Mouse (Mus musculus): ENCODE measurements around the gene Prop1. TPM values are rescaled to one million over a fixed set of nuclear protein-coding genes. Genes with fewer than 3 reads are reported as not detected.

The Prop1 gene
- polyA plus RNA-seq, 1 experiment = not detected

GRCm38 (mm10) chr11:50931021-50931420 lies 22.5 kb downstream of the Prop1 start:
- DNase-seq = no peak
- H3K4me1 ChIP-seq (replicated peaks; ENCODE audit: control insufficient read depth, insufficient read depth, low read length) = peaks cover 10% of the 10 kb centered on the region; the same call in 1 of the 2 replicates
- H3K27me3 ChIP-seq (ENCODE audit: control insufficient read depth, insufficient read depth, low read length) = peaks cover 8% of the 10 kb centered on the region; the same call in 1 of the 2 replicates
- no peak overlapping the region for H3K27ac ChIP-seq (ENCODE audit: control insufficient read depth, insufficient read depth, low read length)
- WGBS = 5% methylated on average over 16 of the region's 16 CpGs
- TF ChIP-seq CTCF (IDR thresholded peaks at IDR 0.05; ENCODE audit: borderline replicate concordance, control insufficient read depth, extremely low read depth, insufficient read depth, low read length, poor library complexity) = no peak
- TF ChIP-seq POLR2A (IDR thresholded peaks at IDR 0.05; ENCODE audit: control insufficient read depth, extremely low read depth, insufficient read depth, low read length, poor library complexity) = no peak
- peak overlapping the region; percentile 40 for H3K4me3 ChIP-seq (ENCODE audit: control insufficient read depth, insufficient read depth, low read length)
- no peaks in the 10 kb centered on the region for H3K36me3 ChIP-seq (ENCODE audit: control insufficient read depth, insufficient read depth, low read length)

GRCm38 (mm10) chr11:50930469-50931014 lies 23.0 kb downstream of the Prop1 start:
- Histone ChIP-seq H3K27me3 (ENCODE audit: control insufficient read depth, insufficient read depth, low read length) (peaks cover 8% of the 10 kb centered on the region; the same call in 1 of the 2 replicates), H3K36me3 (ENCODE audit: control insufficient read depth, insufficient read depth, low read length) (no peaks in the 10 kb centered on the region), H3K4me3 (ENCODE audit: control insufficient read depth, insufficient read depth, low read length) (peak overlapping the region; percentile 40; the same call in 1 of the 2 replicates), H3K27ac (ENCODE audit: control insufficient read depth, insufficient read depth, low read length) (no peak overlapping the region), H3K4me1 (replicated peaks; ENCODE audit: control insufficient read depth, insufficient read depth, low read length) (peaks cover 10% of the 10 kb centered on the region; the same call in 1 of the 2 replicates)
- 22% methylated on average over 14 of the region's 14 CpGs for WGBS
- no peak for TF ChIP-seq POLR2A (IDR thresholded peaks at IDR 0.05; ENCODE audit: control insufficient read depth, extremely low read depth, insufficient read depth, low read length, poor library complexity)
- no peak for TF ChIP-seq CTCF (IDR thresholded peaks at IDR 0.05; ENCODE audit: borderline replicate concordance, control insufficient read depth, extremely low read depth, insufficient read depth, low read length, poor library complexity)
- DNase-seq = no peak

- no peaks in the 10 kb centered on the region for H3K27me3 ChIP-seq (ENCODE audit: control insufficient read depth, insufficient read depth, low read length)
- WGBS = under 1% methylated on average over 47 of the region's 47 CpGs
- no peaks in the 10 kb centered on the region for H3K36me3 ChIP-seq (ENCODE audit: control insufficient read depth, insufficient read depth, low read length)
- H3K4me3 ChIP-seq (ENCODE audit: control insufficient read depth, insufficient read depth, low read length) = peak within 1 kb of the TSS; percentile 94
- TF ChIP-seq CTCF (IDR thresholded peaks at IDR 0.05; ENCODE audit: borderline replicate concordance, control insufficient read depth, extremely low read depth, insufficient read depth, low read length, poor library complexity) = peak; percentile 45; the same call in 1 of the 2 replicates
- TF ChIP-seq POLR2A (IDR thresholded peaks at IDR 0.05; ENCODE audit: control insufficient read depth, extremely low read depth, insufficient read depth, low read length, poor library complexity) = no peak
- H3K27ac ChIP-seq (ENCODE audit: control insufficient read depth, insufficient read depth, low read length) = no peak within 1 kb of the TSS
- H3K4me1 ChIP-seq (replicated peaks; ENCODE audit: control insufficient read depth, insufficient read depth, low read length) = no peaks in the 10 kb centered on the region; the same call in 1 of the 2 replicates
- peak; percentile 88 for DNase-seq
These were observed 37.8 kb downstream of the Prop1 start, which contains the start of gene Zfp2 for GRCm38 (mm10) chr11:50915671-50916320. Gene Zfp2, minus strand, starts transcription at chr11:50916165.

- no peak for TF ChIP-seq CTCF (IDR thresholded peaks at IDR 0.05; ENCODE audit: borderline replicate concordance, control insufficient read depth, extremely low read depth, insufficient read depth, low read length, poor library complexity)
- TF ChIP-seq POLR2A (IDR thresholded peaks at IDR 0.05; ENCODE audit: control insufficient read depth, extremely low read depth, insufficient read depth, low read length, poor library complexity) = no peak
- Histone ChIP-seq H3K4me1 (replicated peaks; ENCODE audit: control insufficient read depth, insufficient read depth, low read length) (no peaks in the 10 kb centered on the region; the same call in 1 of the 2 replicates), H3K27me3 (ENCODE audit: control insufficient read depth, insufficient read depth, low read length) (no peaks in the 10 kb centered on the region), H3K4me3 (ENCODE audit: control insufficient read depth, insufficient read depth, low read length) (no peak overlapping the region), H3K27ac (ENCODE audit: control insufficient read depth, insufficient read depth, low read length) (no peak overlapping the region), H3K36me3 (ENCODE audit: control insufficient read depth, insufficient read depth, low read length) (no peaks in the 10 kb centered on the region)
- 95% methylated on average over 3 of the region's 3 CpGs for WGBS
- no peak for DNase-seq
These were observed 39.1 kb downstream of the Prop1 start for GRCm38 (mm10) chr11:50914461-50914860.

- 91% methylated on average over 1 of the region's 1 CpGs for WGBS
- no peaks in the 10 kb centered on the region for H3K27me3 ChIP-seq (ENCODE audit: control insufficient read depth, insufficient read depth, low read length)
- no peaks in the 10 kb centered on the region for H3K36me3 ChIP-seq (ENCODE audit: control insufficient read depth, insufficient read depth, low read length)
- TF ChIP-seq CTCF (IDR thresholded peaks at IDR 0.05; ENCODE audit: borderline replicate concordance, control insufficient read depth, extremely low read depth, insufficient read depth, low read length, poor library complexity) (no peak), POLR2A (IDR thresholded peaks at IDR 0.05; ENCODE audit: control insufficient read depth, extremely low read depth, insufficient read depth, low read length, poor library complexity) (no peak)
- DNase-seq = no peak
- no peak overlapping the region for H3K4me3 ChIP-seq (ENCODE audit: control insufficient read depth, insufficient read depth, low read length)
- H3K4me1 ChIP-seq (replicated peaks; ENCODE audit: control insufficient read depth, insufficient read depth, low read length) = no peaks in the 10 kb centered on the region; the same call in 1 of the 2 replicates
- H3K27ac ChIP-seq (ENCODE audit: control insufficient read depth, insufficient read depth, low read length) = no peak overlapping the region
These were observed 40.3 kb downstream of the Prop1 start for GRCm38 (mm10) chr11:50913301-50913700.

- 96% methylated on average over 5 of the region's 5 CpGs for WGBS
- Histone ChIP-seq H3K27me3 (ENCODE audit: control insufficient read depth, insufficient read depth, low read length) (no peaks in the 10 kb centered on the region), H3K4me1 (replicated peaks; ENCODE audit: control insufficient read depth, insufficient read depth, low read length) (no peaks in the 10 kb centered on the region), H3K4me3 (ENCODE audit: control insufficient read depth, insufficient read depth, low read length) (no peak overlapping the region), H3K36me3 (ENCODE audit: control insufficient read depth, insufficient read depth, low read length) (no peaks in the 10 kb centered on the region), H3K27ac (ENCODE audit: control insufficient read depth, insufficient read depth, low read length) (no peak overlapping the region)
- TF ChIP-seq CTCF (IDR thresholded peaks at IDR 0.05; ENCODE audit: borderline replicate concordance, control insufficient read depth, extremely low read depth, insufficient read depth, low read length, poor library complexity) = no peak
- TF ChIP-seq POLR2A (IDR thresholded peaks at IDR 0.05; ENCODE audit: control insufficient read depth, extremely low read depth, insufficient read depth, low read length, poor library complexity) = no peak
- DNase-seq = no peak
These were observed 45.4 kb downstream of the Prop1 start for GRCm38 (mm10) chr11:50908136-50908535.

Other genes with a start within 250 kb of the Prop1 start
- 5.1 and 5.8 TPM in 2 replicates for gene Zfp354c, start 126.0 kb downstream of the Prop1 start, polyA plus RNA-seq (2012; rRNA removed)
- 0.34 and 0.37 TPM in 2 replicates for gene Zfp879, start 112.2 kb downstream of the Prop1 start, polyA plus RNA-seq (2012; rRNA removed)
- gene Grm6, start 103.1 kb downstream of the Prop1 start, polyA plus RNA-seq (2012; rRNA removed) = 2.3 and 2.9 TPM in 2 replicates
- not detected in 2 replicates for gene Zfp454, start 66.1 kb downstream of the Prop1 start, polyA plus RNA-seq (2012; rRNA removed)
- 0.59 TPM in 2 replicates for gene Zfp2, start 37.6 kb downstream of the Prop1 start, polyA plus RNA-seq (2012; rRNA removed)
- gene Zfp354b, start 22.1 kb downstream of the Prop1 start, polyA plus RNA-seq (2012; rRNA removed) = 0.04 and 0.09 TPM in 2 replicates
- gene 4933414I15Rik, start 10.0 kb downstream of the Prop1 start, polyA plus RNA-seq (2012; rRNA removed) = not detected in 2 replicates
- not detected in 2 replicates for gene Olfr1378, start 12.8 kb upstream of the Prop1 start, polyA plus RNA-seq (2012; rRNA removed)
- gene Olfr1377, start 28.2 kb upstream of the Prop1 start, polyA plus RNA-seq (2012; rRNA removed) = 0.09 TPM in 1 of 2 replicates, not detected in the other
- not detected in 2 replicates for gene Olfr51, start 49.8 kb upstream of the Prop1 start, polyA plus RNA-seq (2012; rRNA removed)
- not detected in 2 replicates for gene Olfr54, start 60.5 kb upstream of the Prop1 start, polyA plus RNA-seq (2012; rRNA removed)
- gene Olfr1375, start 94.3 kb upstream of the Prop1 start, polyA plus RNA-seq (2012; rRNA removed) = not detected in 2 replicates
- 0.15 and 0.32 TPM in 2 replicates for gene Zfp354a, start 105.5 kb upstream of the Prop1 start, polyA plus RNA-seq (2012; rRNA removed)

Measured in thymus, adult 2 months (tissue).